Mouse (Mus musculus) urinary bladder, postnatal 4 days (tissue): ENCODE data around the gene Harbi1.
A peak's percentile ranks its signal among the peaks of the same experiment; 100 is the strongest.
"Not testable (repeated sequence)": the region's sequence is repeated elsewhere in the genome, so short reads cannot be mapped to it uniquely, and the experiment has no call there.

Source experiments
- DNase-seq, 2 experiments: peaks; one replicate each; pipeline ENCODE4 v3.0.0; 2021 to 2022; ENCODE audit warnings: low spot score in 2 of 2

Harbi1 gene

GRCm38 (mm10) chr2:91714921-91715320 is 4.3 kb downstream of the Harbi1 start:
- DNase-seq, result no peak

GRCm38 (mm10) chr2:91718276-91718675 is 7.6 kb downstream of the Harbi1 start:
- no peak for DNase-seq

- DNase-seq, result no peak
These were observed 12.7 kb downstream of the Harbi1 start for GRCm38 (mm10) chr2:91723382-91723781.

- DNase-seq, result no peak
These were observed 13.3 kb downstream of the Harbi1 start for GRCm38 (mm10) chr2:91723951-91724350.

- no peak for DNase-seq
These were observed 14.1 kb downstream of the Harbi1 start for GRCm38 (mm10) chr2:91724716-91725115.

GRCm38 (mm10) chr2:91725476-91725875 is 14.8 kb downstream of the Harbi1 start:
- not testable (repeated sequence) for DNase-seq

- DNase-seq, result no peak
These were observed 16.4 kb downstream of the Harbi1 start for GRCm38 (mm10) chr2:91727011-91727410.

GRCm38 (mm10) chr2:91729571-91729970 is 18.9 kb downstream of the Harbi1 start:
- DNase-seq, result no peak

GRCm38 (mm10) chr2:91729971-91730821 is 19.5 kb downstream of the Harbi1 start, which contains the start of gene Ambra1:
Gene Ambra1, plus strand, starts transcription at chr2:91730134.
- DNase-seq, result peak; percentile 77

- no peak for DNase-seq
These were observed 24.6 kb downstream of the Harbi1 start for GRCm38 (mm10) chr2:91735221-91735620.

- DNase-seq, result no peak
These were observed 28.9 kb downstream of the Harbi1 start for GRCm38 (mm10) chr2:91739586-91739985.

GRCm38 (mm10) chr2:91744686-91745085 is 34.0 kb downstream of the Harbi1 start:
- no peak for DNase-seq

GRCm38 (mm10) chr2:91749811-91750261 is 39.2 kb downstream of the Harbi1 start:
- DNase-seq, result no peak
